Mouse (Mus musculus): ENCODE measurements around the gene Prss50. TPM values are rescaled to one million over a fixed set of nuclear protein-coding genes. Genes with fewer than 3 reads are reported as not detected.
"Not testable (repeated sequence)": the region's sequence is repeated elsewhere in the genome, so short reads cannot be mapped to it uniquely, and the experiment has no call there.

Gene Prss50
- 43.0 and 51.7 TPM in 2 replicates for polyA plus RNA-seq (2014; fragmentation: Nextera tagmentation; extraction: Ambion mirVana)

DNA sequence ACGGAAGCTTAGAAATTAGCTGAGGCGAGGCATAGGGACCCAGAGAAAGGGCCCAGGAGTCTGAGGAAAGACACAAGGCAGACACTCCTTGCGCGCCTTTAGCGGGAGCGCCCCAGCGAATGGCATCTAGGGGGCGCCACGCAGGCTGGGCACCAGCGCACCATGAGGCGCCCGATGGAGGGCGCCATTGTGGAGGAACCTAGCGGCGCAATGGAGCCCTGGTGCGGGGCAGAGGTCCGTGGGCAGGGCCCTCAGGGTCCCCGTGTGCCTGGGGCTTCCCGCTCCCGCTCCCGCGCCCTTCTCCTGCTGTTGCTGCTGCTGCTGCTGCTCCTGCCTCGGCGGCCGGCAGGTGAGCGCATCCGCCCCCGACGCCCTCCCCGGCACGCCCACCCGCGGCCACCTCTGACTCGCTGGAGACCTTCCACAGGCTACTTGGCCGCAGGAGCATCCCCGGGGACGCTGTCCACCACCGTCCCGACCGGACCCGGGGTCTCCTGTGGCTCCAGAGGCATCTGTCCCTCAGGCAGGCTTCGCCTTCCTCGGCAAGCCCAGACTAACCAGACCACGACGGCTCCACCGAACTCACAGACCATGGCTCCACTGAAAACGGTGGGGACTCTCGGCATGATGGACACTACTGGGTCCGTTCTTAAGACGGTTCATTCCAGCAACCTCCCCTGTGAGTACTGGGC lies at the start of gene Prss50:
Gene Prss50, plus strand, starts transcription at position 187 of the 692 bp plus-strand sequence.
- peak within 1 kb of the TSS; percentile 73 for H3K4me2 ChIP-seq
- H3K4me3 ChIP-seq (ENCODE audit: low read depth, low read length): peak within 1 kb of the TSS; percentile 56
- peaks cover 12% of the 10 kb centered on the region for H3K4me1 ChIP-seq (replicated peaks; ENCODE audit: control insufficient read depth, insufficient read depth, low read length)
- H3K27ac ChIP-seq (ENCODE audit: low read depth, low read length): peak within 1 kb of the TSS; percentile 93
- WGBS: 10% methylated on average over 50 of the region's 50 CpGs
- peak within 1 kb of the TSS; percentile 71 for H3K9ac ChIP-seq (ENCODE audit: low read depth, low read length)
- H3K9me3 ChIP-seq (ENCODE audit: control insufficient read depth, low read length): no peaks in the 10 kb centered on the region
- 0 out of 2 replicates have a peak, but pooled peaks cover 3% of the 10 kb centered on the region for H3K27me3 ChIP-seq (replicated peaks; ENCODE audit: control insufficient read depth, insufficient read depth, low read length)
- H3K36me3 ChIP-seq (ENCODE audit: control insufficient read depth, insufficient read depth, low read length): no peaks in the 10 kb centered on the region
- peak; percentile 32 for ATAC-seq (replicated peaks; ENCODE audit: low FRiP score)
- DNase-seq (ENCODE audit: low spot score): no peak

DNA sequence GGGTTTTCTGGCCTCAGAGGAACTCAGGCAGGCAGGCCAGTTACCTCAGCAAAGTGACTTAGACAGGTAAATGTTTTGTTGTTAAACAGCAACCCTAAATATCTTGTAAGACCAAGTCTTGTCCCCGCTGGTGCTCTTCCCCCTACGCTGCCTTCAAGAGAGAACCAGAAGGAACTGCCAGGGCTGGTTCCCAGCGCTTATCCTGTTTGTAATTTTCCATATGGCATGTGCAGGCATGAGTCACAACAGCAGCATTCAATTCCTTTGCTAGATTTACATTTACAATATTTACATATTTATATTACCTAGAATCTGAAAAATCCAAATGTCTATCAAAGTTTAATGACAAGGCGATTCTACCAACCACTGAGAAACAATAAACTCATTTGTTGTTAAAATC lies 47.7 kb upstream of the Prss50 start:
- Histone ChIP-seq H3K4me3 (ENCODE audit: low read depth, low read length) (no peak overlapping the region), H3K27me3 (replicated peaks; ENCODE audit: control insufficient read depth, insufficient read depth, low read length) (no peaks in the 10 kb centered on the region), H3K27ac (ENCODE audit: low read depth, low read length) (no peak overlapping the region), H3K9me3 (ENCODE audit: control insufficient read depth, low read length) (no peaks in the 10 kb centered on the region), H3K4me2 (no peak overlapping the region), H3K9ac (ENCODE audit: low read depth, low read length) (no peak overlapping the region), H3K4me1 (replicated peaks; ENCODE audit: control insufficient read depth, insufficient read depth, low read length) (no peaks in the 10 kb centered on the region), H3K36me3 (ENCODE audit: control insufficient read depth, insufficient read depth, low read length) (no peaks in the 10 kb centered on the region)
- DNase-seq (ENCODE audit: low spot score) (no peak), ATAC-seq (replicated peaks; ENCODE audit: low FRiP score) (no peak)
- WGBS: 78% methylated on average over 4 of the region's 4 CpGs

DNA sequence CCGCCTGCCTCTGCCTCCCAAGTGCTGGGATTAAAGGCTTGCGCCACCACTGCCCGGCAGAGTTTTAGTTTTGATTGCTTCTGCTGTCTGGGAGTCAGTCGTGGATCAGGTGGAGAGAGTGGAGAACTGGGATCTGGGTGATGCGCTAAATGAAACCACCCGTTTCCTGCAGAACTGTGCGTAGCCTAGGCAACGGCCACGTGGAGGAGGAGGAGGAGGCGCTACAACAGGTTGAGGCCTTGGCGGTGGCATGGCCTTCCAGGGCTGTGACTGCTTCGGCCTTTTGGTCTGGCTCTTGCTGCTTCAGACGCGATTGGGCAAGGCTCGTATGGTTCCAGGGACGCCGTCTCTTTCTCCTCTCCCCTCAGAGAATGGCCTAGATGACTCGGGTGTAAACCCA lies 44.0 kb upstream of the Prss50 start, which contains the start of gene Prss44:
Gene Prss44, plus strand, starts transcription at position 206 of the 400 bp plus-strand sequence.
- Histone ChIP-seq H3K4me2 (no peak within 1 kb of the TSS), H3K4me1 (replicated peaks; ENCODE audit: control insufficient read depth, insufficient read depth, low read length) (no peaks in the 10 kb centered on the region), H3K9me3 (ENCODE audit: control insufficient read depth, low read length) (no peaks in the 10 kb centered on the region), H3K36me3 (ENCODE audit: control insufficient read depth, insufficient read depth, low read length) (no peaks in the 10 kb centered on the region), H3K9ac (ENCODE audit: low read depth, low read length) (no peak within 1 kb of the TSS), H3K27me3 (replicated peaks; ENCODE audit: control insufficient read depth, insufficient read depth, low read length) (no peaks in the 10 kb centered on the region; the same call in 1 of the 2 replicates), H3K4me3 (ENCODE audit: low read depth, low read length) (no peak within 1 kb of the TSS), H3K27ac (ENCODE audit: low read depth, low read length) (no peak within 1 kb of the TSS)
- DNase-seq (ENCODE audit: low spot score) (no peak), ATAC-seq (replicated peaks; ENCODE audit: low FRiP score) (no peak)
- 58% methylated on average over 18 of the region's 18 CpGs for WGBS

DNA sequence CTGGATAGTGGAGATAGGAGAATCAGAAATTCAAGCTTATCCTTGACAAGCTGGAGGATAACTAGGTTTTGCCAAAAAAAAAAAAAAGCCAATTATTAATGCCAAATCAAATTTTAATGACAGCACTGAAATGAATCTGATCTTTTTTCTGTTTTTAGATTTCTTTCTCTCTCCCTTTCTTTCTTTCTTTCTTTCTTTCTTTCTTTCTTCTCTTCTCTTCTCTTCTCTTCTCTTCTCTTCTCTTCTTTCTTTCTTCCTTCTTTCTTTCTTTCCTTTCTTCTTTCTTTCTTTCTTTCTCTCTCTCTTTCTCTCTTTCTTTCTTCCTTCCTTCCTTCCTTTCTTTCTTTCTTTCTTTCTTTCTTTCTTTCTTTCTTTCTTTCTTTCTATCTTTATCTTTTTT lies 37.2 kb upstream of the Prss50 start:
- not testable (repeated sequence) for ATAC-seq (replicated peaks; ENCODE audit: low FRiP score)

DNA sequence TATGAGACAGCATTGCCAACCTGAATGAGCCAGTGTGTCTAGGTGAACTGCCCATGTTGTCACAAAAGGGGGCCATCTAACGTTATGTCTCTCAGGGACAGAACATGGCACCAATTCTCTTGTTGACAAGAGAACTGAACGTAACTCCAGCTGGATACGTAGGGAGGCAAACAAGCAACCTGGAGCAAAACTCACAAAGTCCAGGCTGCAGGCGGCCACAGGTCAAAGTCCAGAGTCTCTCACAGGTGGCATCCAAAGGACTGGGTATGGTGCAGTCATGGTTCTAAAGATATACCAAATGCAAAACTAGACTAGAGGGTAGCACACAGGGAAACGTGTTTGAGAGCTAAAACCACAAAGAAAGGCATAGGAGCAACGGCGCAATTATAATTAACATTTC lies 36.3 kb upstream of the Prss50 start:
- Histone ChIP-seq H3K4me1 (replicated peaks; ENCODE audit: control insufficient read depth, insufficient read depth, low read length) (no peaks in the 10 kb centered on the region), H3K36me3 (ENCODE audit: control insufficient read depth, insufficient read depth, low read length) (no peaks in the 10 kb centered on the region), H3K9ac (ENCODE audit: low read depth, low read length) (no peak overlapping the region), H3K4me3 (ENCODE audit: low read depth, low read length) (no peak overlapping the region), H3K4me2 (no peak overlapping the region), H3K27ac (ENCODE audit: low read depth, low read length) (no peak overlapping the region), H3K27me3 (replicated peaks; ENCODE audit: control insufficient read depth, insufficient read depth, low read length) (no peaks in the 10 kb centered on the region; the same call in 1 of the 2 replicates), H3K9me3 (ENCODE audit: control insufficient read depth, low read length) (no peaks in the 10 kb centered on the region)
- ATAC-seq (replicated peaks; ENCODE audit: low FRiP score): no peak
- WGBS: 72% methylated on average over 7 of the region's 7 CpGs
- DNase-seq (ENCODE audit: low spot score): no peak

More for the DNA sequence above, 37.2 kb upstream of the Prss50 start:
- H3K27ac ChIP-seq (ENCODE audit: low read depth, low read length); H3K4me2 ChIP-seq; H3K9me3 ChIP-seq (ENCODE audit: control insufficient read depth, low read length); H3K27me3 ChIP-seq (replicated peaks; ENCODE audit: control insufficient read depth, insufficient read depth, low read length); H3K4me1 ChIP-seq (replicated peaks; ENCODE audit: control insufficient read depth, insufficient read depth, low read length); H3K9ac ChIP-seq (ENCODE audit: low read depth, low read length); H3K36me3 ChIP-seq (ENCODE audit: control insufficient read depth, insufficient read depth, low read length); H3K4me3 ChIP-seq (ENCODE audit: low read depth, low read length); DNase-seq (ENCODE audit: low spot score): not testable (repeated sequence)

DNA sequence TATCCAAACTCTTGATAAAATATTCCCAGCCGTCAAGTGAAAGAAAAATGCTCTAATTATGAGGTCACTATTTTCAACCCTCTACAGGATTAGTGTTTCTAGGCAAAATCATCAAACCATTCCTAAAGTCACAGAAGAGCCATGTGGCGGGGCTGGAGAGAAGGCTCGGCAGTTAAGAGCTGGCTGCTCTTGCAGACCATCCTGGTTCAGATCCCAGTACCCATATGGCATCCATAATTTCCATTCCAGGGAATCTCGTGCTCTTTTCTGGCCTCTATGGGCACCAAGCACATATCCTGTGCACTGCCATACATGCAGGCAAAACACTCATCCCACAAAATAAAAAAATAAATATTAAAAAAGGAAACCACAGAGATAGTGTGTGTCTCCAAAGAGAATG lies 32.3 kb upstream of the Prss50 start:
- Histone ChIP-seq H3K4me2 (no peak overlapping the region), H3K9ac (ENCODE audit: low read depth, low read length) (no peak overlapping the region), H3K4me3 (ENCODE audit: low read depth, low read length) (no peak overlapping the region), H3K4me1 (replicated peaks; ENCODE audit: control insufficient read depth, insufficient read depth, low read length) (no peaks in the 10 kb centered on the region), H3K27ac (ENCODE audit: low read depth, low read length) (no peak overlapping the region), H3K27me3 (replicated peaks; ENCODE audit: control insufficient read depth, insufficient read depth, low read length) (peaks cover 2% of the 10 kb centered on the region; the same call in 1 of the 2 replicates), H3K9me3 (ENCODE audit: control insufficient read depth, low read length) (no peaks in the 10 kb centered on the region), H3K36me3 (ENCODE audit: control insufficient read depth, insufficient read depth, low read length) (no peaks in the 10 kb centered on the region)
- WGBS: 76% methylated on average over 4 of the region's 4 CpGs
- DNase-seq (ENCODE audit: low spot score): no peak
- ATAC-seq (replicated peaks; ENCODE audit: low FRiP score): no peak

DNA sequence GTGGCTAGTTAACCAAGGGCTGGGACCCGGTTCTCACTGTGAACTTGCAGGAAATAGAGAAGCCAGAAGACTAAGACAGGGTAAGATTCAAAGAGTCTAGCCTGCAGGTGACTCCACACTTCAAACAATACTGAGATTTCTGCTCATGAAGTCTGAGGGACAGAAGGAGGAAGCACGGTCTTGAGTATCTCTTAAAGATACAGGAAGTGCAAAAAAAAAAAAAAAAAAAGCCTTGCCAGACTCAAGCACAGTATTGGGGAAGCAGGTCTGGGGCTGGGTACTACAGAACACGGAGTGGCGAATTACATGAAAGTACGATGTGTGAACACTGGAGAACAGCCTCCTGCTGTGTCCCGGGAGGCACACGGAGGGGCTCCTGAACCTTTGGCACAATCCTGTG lies 31.9 kb upstream of the Prss50 start:
- Histone ChIP-seq H3K36me3 (ENCODE audit: control insufficient read depth, insufficient read depth, low read length) (no peaks in the 10 kb centered on the region), H3K4me1 (replicated peaks; ENCODE audit: control insufficient read depth, insufficient read depth, low read length) (no peaks in the 10 kb centered on the region), H3K9ac (ENCODE audit: low read depth, low read length) (no peak overlapping the region), H3K4me3 (ENCODE audit: low read depth, low read length) (no peak overlapping the region), H3K27me3 (replicated peaks; ENCODE audit: control insufficient read depth, insufficient read depth, low read length) (peaks cover 2% of the 10 kb centered on the region; the same call in 1 of the 2 replicates), H3K27ac (ENCODE audit: low read depth, low read length) (no peak overlapping the region), H3K9me3 (ENCODE audit: control insufficient read depth, low read length) (no peaks in the 10 kb centered on the region), H3K4me2 (no peak overlapping the region)
- ATAC-seq (replicated peaks; ENCODE audit: low FRiP score) (no peak), DNase-seq (ENCODE audit: low spot score) (no peak)
- 52% methylated on average over 7 of the region's 7 CpGs for WGBS

DNA sequence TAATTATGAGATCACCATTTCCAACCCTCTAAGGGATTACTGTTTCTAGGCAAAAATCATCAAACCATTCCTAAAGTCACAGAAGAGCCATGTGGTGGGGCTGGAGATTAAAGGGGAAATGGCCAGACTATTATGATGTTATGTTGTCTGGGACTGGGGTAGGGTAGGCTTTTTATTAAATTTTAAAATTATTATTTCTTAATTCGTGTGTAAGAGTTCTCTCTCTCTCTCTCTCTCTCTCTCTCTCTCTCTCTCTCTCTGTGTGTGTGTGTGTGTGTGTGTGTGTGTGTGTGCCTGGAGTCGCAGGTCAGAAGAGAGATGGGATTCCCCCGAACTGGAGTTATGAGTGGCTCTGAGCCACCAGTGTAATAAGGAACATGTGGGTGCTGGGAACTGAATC lies 31.4 kb upstream of the Prss50 start, which contains the start of gene Prss43:
Gene Prss43, plus strand, starts transcription at position 301 of the 400 bp plus-strand sequence.
- peaks cover 2% of the 10 kb centered on the region; the same call in 1 of the 2 replicates for H3K27me3 ChIP-seq (replicated peaks; ENCODE audit: control insufficient read depth, insufficient read depth, low read length)
- DNase-seq (ENCODE audit: low spot score) (no peak), ATAC-seq (replicated peaks; ENCODE audit: low FRiP score) (no peak)
- no peak within 1 kb of the TSS for H3K4me3 ChIP-seq (ENCODE audit: low read depth, low read length)
- H3K9ac ChIP-seq (ENCODE audit: low read depth, low read length): no peak within 1 kb of the TSS
- H3K36me3 ChIP-seq (ENCODE audit: control insufficient read depth, insufficient read depth, low read length): no peaks in the 10 kb centered on the region
- WGBS: 75% methylated on average over 3 of the region's 3 CpGs
- H3K4me2 ChIP-seq: no peak within 1 kb of the TSS
- H3K9me3 ChIP-seq (ENCODE audit: control insufficient read depth, low read length): no peaks in the 10 kb centered on the region
- H3K4me1 ChIP-seq (replicated peaks; ENCODE audit: control insufficient read depth, insufficient read depth, low read length): no peaks in the 10 kb centered on the region
- H3K27ac ChIP-seq (ENCODE audit: low read depth, low read length): no peak within 1 kb of the TSS

DNA sequence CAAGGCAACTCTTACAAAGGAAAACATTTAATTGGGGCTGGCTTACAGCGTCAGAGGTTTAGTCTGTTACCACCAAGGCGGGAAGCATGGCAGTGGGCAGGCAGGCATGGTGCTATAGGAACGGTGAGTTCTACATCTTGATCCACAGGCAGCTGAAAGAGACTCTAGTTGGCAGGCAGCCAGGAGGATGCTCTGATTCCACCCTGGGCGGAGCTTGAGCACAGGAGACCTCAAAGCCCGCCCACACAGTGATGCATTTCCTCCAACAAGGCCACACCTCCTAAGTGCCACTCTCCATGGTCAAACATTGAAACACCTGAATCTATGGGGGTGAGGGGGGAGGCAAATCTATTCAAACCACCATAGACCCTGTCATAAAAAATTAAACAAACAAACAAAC lies 24.7 kb upstream of the Prss50 start:
- Histone ChIP-seq H3K4me2 (no peak overlapping the region), H3K9me3 (ENCODE audit: control insufficient read depth, low read length) (no peaks in the 10 kb centered on the region), H3K4me3 (ENCODE audit: low read depth, low read length) (no peak overlapping the region), H3K27me3 (replicated peaks; ENCODE audit: control insufficient read depth, insufficient read depth, low read length) (peaks cover 2% of the 10 kb centered on the region; the same call in 1 of the 2 replicates), H3K9ac (ENCODE audit: low read depth, low read length) (no peak overlapping the region), H3K4me1 (replicated peaks; ENCODE audit: control insufficient read depth, insufficient read depth, low read length) (no peaks in the 10 kb centered on the region), H3K36me3 (ENCODE audit: control insufficient read depth, insufficient read depth, low read length) (no peaks in the 10 kb centered on the region), H3K27ac (ENCODE audit: low read depth, low read length) (no peak overlapping the region)
- WGBS: 60% methylated on average over 5 of the region's 5 CpGs
- ATAC-seq (replicated peaks; ENCODE audit: low FRiP score): no peak
- no peak for DNase-seq (ENCODE audit: low spot score)

Measured in liver, embryonic 11.5 days (tissue).